ENCODE assay signal across 8 mouse cellular contexts in genomic region chr15:102257202-102258075, GRCm38 (mm10). TPM values are rescaled to one million over a fixed set of nuclear protein-coding genes. Genes with fewer than 3 reads are reported as not detected.
A peak's percentile ranks its signal among the peaks of the same experiment; 100 is the strongest.
DNase-seq lines count a peak whose midpoint lies in the region; ATAC-seq and TF ChIP-seq lines count a peak whose summit lies in the region.

TSS of gene Rarg (minus strand) at chr15:102257517.

- H3K27me3 ChIP-seq in testis, adult 2 months (ENCODE audit: control insufficient read depth, insufficient read depth, low read length) = no peaks in the 10 kb centered on the region
- peaks cover 81% of the 10 kb centered on the region for H3K27me3 ChIP-seq in liver, embryonic 11.5 days (replicated peaks; ENCODE audit: control insufficient read depth, insufficient read depth, low read length)

- peak within 1 kb of the TSS; percentile 74 for H3K4me3 ChIP-seq in testis, adult 2 months (ENCODE audit: control insufficient read depth, low read depth, low read length)
- peak within 1 kb of the TSS; percentile 78 for H3K4me3 ChIP-seq in brown adipose tissue, adult 24 weeks (ENCODE audit: insufficient read depth, low read depth, low read length)
- peak within 1 kb of the TSS; percentile 59 for H3K4me3 ChIP-seq in liver, embryonic 11.5 days (ENCODE audit: low read depth, low read length)

- H3K27ac ChIP-seq in testis, adult 2 months (ENCODE audit: control insufficient read depth, insufficient read depth, low read depth, low read length) = peak within 1 kb of the TSS; percentile 7
- H3K27ac ChIP-seq in brown adipose tissue, adult 24 weeks (replicated peaks; ENCODE audit: low read depth, low read length) = peak within 1 kb of the TSS; percentile 17; the same call in 1 of the 2 replicates
- H3K27ac ChIP-seq in liver, embryonic 11.5 days (ENCODE audit: low read depth, low read length) = peak within 1 kb of the TSS; percentile 19; the same call in 1 of the 2 replicates

- peaks cover 13% of the 10 kb centered on the region for H3K4me1 ChIP-seq in testis, adult 2 months (ENCODE audit: control insufficient read depth, insufficient read depth, low read length)
- no peaks in the 10 kb centered on the region; the same call in 1 of the 2 replicates for H3K4me1 ChIP-seq in brown adipose tissue, adult 24 weeks (ENCODE audit: control insufficient read depth, insufficient read depth, insufficient read length, low read length)
- peaks cover 19% of the 10 kb centered on the region for H3K4me1 ChIP-seq in liver, embryonic 11.5 days (replicated peaks; ENCODE audit: control insufficient read depth, insufficient read depth, low read length)

- H3K9ac ChIP-seq in liver, embryonic 11.5 days (ENCODE audit: low read depth, low read length) = peak within 1 kb of the TSS; percentile 40; the same call in 1 of the 2 replicates

- TF ChIP-seq CTCF in testis, adult 2 months (IDR thresholded peaks at IDR 0.05; ENCODE audit: control insufficient read depth, insufficient read depth, insufficient replicate concordance, low read depth, low read length) = no peak

- WGBS in liver, embryonic 11.5 days = 1% methylated on average over 43 of the region's 46 CpGs

- no peaks in the 10 kb centered on the region for H3K36me3 ChIP-seq in testis, adult 2 months (ENCODE audit: control insufficient read depth, insufficient read depth, low read length)
- no peaks in the 10 kb centered on the region for H3K36me3 ChIP-seq in liver, embryonic 11.5 days (ENCODE audit: control insufficient read depth, insufficient read depth, low read length)

- no peak; the same call in 1 of the 2 replicates for ATAC-seq in liver, embryonic 11.5 days (replicated peaks; ENCODE audit: low FRiP score)
- no peak for ATAC-seq in monocyte, adult 5-6 weeks (replicated peaks; ENCODE audit: insufficient number of reproducible peaks, low FRiP score, low TSS enrichment, poor library complexity, severe bottlenecking)

- TF ChIP-seq POLR2A in testis, adult 2 months (IDR thresholded peaks at IDR 0.05; ENCODE audit: control insufficient read depth, low read depth, low read length) = no peak

- H3K4me2 ChIP-seq in liver, embryonic 11.5 days = peak within 1 kb of the TSS; percentile 89

- no peak for DNase-seq in testis, postnatal 14 days (ENCODE audit: low spot score)
- peak; percentile 68 for DNase-seq in gastrocnemius, postnatal 25 days
- peak; percentile 77 for DNase-seq in induced T-regulatory cell, adult 2 months (ENCODE audit: low read depth)
- no peak for DNase-seq in liver, embryonic 11.5 days (ENCODE audit: low spot score)
- no peak for DNase-seq in spleen, postnatal 36 days (ENCODE audit: low spot score in 2 of 2)

- no peaks in the 10 kb centered on the region for H3K9me3 ChIP-seq in liver, embryonic 11.5 days (ENCODE audit: control insufficient read depth, low read length)

RNA-seq across cellular contexts. Expression of gene Rarg, which starts in this region (rescaled TPM):
- 2.6 and 3.9 TPM in 2 replicates for polyA plus RNA-seq in testis, adult 2 months (2012; rRNA removed)
- polyA plus RNA-seq in brown adipose tissue, adult 24 weeks (2012; ENCODE audit: insufficient read depth, insufficient read length, missing spikeins) = 10.3 and 12.1 TPM in 2 replicates
- total RNA-seq in gastrocnemius, postnatal 25 days (2021) = 1 to 10 TPM; 9.3 to 9.8 TPM
- polyA plus RNA-seq in liver, embryonic 11.5 days (2014; fragmentation: Nextera tagmentation; extraction: Ambion mirVana) = 11.1 and 11.5 TPM in 2 replicates
- 18.8 to 30.0 TPM (median 26.6 TPM) in 3 replicates for total RNA-seq in monocyte, adult 5-6 weeks (2017)

Comparison
In these comparisons a context has a peak if more than half of its experiments do, and no peak if none do; other contexts are left out.
1. DNase-seq: peak in gastrocnemius, postnatal 25 days (single experiment) and induced T-regulatory cell, adult 2 months (single experiment); none in testis, postnatal 14 days (single experiment), liver, embryonic 11.5 days (single experiment) and spleen, postnatal 36 days (0 of 2).
2. Peak in every context shown above with its lines, with median percentiles within 50 percentile points of each other: H3K27ac ChIP-seq and H3K4me3 ChIP-seq.